Mouse (Mus musculus): ENCODE results near the gene Il17rd. TPM values are rescaled to one million over a fixed set of nuclear protein-coding genes. Genes with fewer than 3 reads are reported as not detected.
A peak's percentile ranks its signal among the peaks of the same experiment; 100 is the strongest.

The Il17rd gene
- polyA plus RNA-seq, 1 experiment from 2014 or later: 5.4 TPM

DNA sequence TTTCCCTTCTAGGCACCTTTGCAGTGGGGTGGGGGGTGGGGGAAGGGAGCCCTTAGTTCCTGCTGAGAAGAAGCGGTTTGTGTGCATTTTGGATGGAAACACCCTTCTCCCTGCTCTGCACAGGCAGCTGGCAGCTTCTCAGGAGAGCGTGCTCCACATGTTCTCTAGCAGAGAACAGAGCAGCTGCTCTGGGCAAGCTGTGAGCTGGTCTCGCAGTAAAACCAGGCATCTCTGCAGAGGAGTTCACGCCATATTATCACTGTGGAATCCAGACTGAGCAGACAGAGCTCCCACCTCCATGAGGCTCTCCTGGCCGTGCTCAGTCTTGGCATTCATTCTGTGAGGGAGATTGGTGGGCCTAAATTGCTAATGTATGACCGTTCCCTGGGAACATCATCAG, 64.0 kb downstream of the Il17rd start:
- no peak overlapping the region for H3K9ac ChIP-seq (replicated peaks; ENCODE audit: low read length)
- peaks cover 7% of the 10 kb centered on the region; the same call in 1 of the 2 replicates for H3K36me3 ChIP-seq (ENCODE audit: insufficient read depth, low read length)
- H3K9me3 ChIP-seq (ENCODE audit: low read length): no peaks in the 10 kb centered on the region
- H3K27me3 ChIP-seq (ENCODE audit: insufficient read depth, low read length): no peaks in the 10 kb centered on the region
- no peak overlapping the region for H3K27ac ChIP-seq (ENCODE audit: low read length)
- H3K4me3 ChIP-seq (ENCODE audit: low read length): no peak overlapping the region
- H3K4me2 ChIP-seq (replicated peaks; ENCODE audit: low read depth, low read length): no peak overlapping the region
- 86% methylated on average over 6 of the region's 6 CpGs for WGBS
- ATAC-seq (ENCODE audit: low FRiP score, low TSS enrichment): no peak
- H3K4me1 ChIP-seq (ENCODE audit: insufficient read depth, low read length): no peaks in the 10 kb centered on the region

DNA sequence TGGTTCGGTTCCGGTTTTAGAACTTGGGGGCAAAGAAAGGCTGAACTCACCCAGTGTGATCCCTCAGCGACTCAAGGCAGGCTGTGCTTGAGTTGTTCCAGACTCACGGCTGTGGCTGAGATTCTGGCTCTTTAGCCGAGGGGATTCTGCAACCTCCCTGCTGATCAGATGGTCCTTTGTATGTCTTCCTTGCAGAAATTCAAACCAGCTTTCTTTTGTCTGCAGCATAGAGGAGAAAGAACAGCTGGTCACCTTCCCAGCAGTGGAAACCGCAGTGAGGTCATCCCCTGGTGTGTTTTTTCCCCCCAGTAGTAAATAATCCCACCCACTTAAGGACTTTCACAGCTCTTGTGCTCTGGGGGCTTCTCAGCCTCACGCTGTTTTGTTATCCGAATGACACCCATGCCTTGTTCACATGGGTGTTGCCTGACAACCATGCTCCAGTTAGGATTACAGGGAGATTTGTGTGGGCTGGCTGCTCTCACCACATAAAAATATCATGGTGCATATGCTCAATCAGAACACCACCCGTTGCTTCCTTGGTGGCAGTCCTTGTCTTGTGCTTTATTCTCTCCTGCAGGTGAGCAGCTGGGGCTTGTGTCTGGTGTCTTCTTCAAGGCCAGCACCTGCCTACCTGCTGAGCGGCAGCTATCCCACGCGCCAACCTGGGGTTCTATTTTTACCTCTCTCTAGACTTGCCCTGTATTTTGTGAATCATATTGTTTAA, 67.2 kb downstream of the Il17rd start:
- H3K27ac ChIP-seq (ENCODE audit: low read length): no peak overlapping the region
- no peak overlapping the region for H3K9ac ChIP-seq (replicated peaks; ENCODE audit: low read length)
- ATAC-seq (ENCODE audit: low FRiP score, low TSS enrichment): no peak
- no peaks in the 10 kb centered on the region; the same call in 1 of the 2 replicates for H3K36me3 ChIP-seq (ENCODE audit: insufficient read depth, low read length)
- H3K4me1 ChIP-seq (ENCODE audit: insufficient read depth, low read length): no peaks in the 10 kb centered on the region
- H3K4me2 ChIP-seq (replicated peaks; ENCODE audit: low read depth, low read length): no peak overlapping the region
- H3K9me3 ChIP-seq (ENCODE audit: low read length): no peaks in the 10 kb centered on the region
- no peak overlapping the region for H3K4me3 ChIP-seq (ENCODE audit: low read length)
- H3K27me3 ChIP-seq (ENCODE audit: insufficient read depth, low read length): no peaks in the 10 kb centered on the region
- 61% methylated on average over 12 of the region's 12 CpGs for WGBS

DNA sequence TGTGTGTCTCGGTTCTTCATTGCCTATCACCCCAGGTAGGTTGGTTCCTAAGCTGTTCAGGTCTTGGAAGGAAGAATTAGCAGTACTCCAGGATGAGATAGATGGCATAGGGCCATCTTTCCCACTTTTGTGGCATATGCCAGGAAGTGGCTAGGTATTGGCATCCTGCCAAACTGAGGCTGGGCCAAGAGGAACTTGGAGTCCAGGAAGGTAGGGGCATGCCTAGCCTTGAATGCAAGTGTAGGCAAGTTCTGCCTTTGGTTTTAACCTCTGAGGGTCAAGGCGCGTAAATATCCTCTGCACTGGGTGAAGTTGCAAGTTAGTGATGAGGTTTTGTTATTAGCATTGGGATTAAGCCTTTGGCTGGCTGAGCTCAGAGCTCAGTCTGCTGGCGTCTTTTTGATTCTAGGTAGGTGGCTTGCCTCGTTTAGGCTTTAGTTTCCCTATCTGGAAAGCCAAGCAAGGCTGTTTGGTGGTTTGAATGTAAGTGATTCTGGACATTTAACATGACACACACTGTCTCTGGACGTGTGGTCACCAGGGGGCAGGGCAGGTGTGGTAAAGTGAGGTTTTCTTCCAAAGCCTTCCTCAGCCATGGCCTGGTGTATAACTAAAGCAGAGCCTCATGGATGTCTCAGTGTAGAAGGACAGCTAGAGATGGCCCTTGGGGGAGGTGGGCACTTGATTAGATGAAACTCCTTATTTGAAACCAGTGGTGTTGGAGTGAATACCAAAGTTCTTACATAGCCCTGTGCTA, 70.2 kb downstream of the Il17rd start:
- Histone ChIP-seq H3K27ac (ENCODE audit: low read length) (no peak overlapping the region), H3K9ac (replicated peaks; ENCODE audit: low read length) (no peak overlapping the region), H3K4me2 (replicated peaks; ENCODE audit: low read depth, low read length) (no peak overlapping the region), H3K27me3 (ENCODE audit: insufficient read depth, low read length) (no peaks in the 10 kb centered on the region), H3K36me3 (ENCODE audit: insufficient read depth, low read length) (no peaks in the 10 kb centered on the region), H3K9me3 (ENCODE audit: low read length) (no peaks in the 10 kb centered on the region), H3K4me3 (ENCODE audit: low read length) (no peak overlapping the region), H3K4me1 (ENCODE audit: insufficient read depth, low read length) (no peaks in the 10 kb centered on the region)
- ATAC-seq (ENCODE audit: low FRiP score, low TSS enrichment): no peak
- WGBS: 68% methylated on average over 6 of the region's 6 CpGs

DNA sequence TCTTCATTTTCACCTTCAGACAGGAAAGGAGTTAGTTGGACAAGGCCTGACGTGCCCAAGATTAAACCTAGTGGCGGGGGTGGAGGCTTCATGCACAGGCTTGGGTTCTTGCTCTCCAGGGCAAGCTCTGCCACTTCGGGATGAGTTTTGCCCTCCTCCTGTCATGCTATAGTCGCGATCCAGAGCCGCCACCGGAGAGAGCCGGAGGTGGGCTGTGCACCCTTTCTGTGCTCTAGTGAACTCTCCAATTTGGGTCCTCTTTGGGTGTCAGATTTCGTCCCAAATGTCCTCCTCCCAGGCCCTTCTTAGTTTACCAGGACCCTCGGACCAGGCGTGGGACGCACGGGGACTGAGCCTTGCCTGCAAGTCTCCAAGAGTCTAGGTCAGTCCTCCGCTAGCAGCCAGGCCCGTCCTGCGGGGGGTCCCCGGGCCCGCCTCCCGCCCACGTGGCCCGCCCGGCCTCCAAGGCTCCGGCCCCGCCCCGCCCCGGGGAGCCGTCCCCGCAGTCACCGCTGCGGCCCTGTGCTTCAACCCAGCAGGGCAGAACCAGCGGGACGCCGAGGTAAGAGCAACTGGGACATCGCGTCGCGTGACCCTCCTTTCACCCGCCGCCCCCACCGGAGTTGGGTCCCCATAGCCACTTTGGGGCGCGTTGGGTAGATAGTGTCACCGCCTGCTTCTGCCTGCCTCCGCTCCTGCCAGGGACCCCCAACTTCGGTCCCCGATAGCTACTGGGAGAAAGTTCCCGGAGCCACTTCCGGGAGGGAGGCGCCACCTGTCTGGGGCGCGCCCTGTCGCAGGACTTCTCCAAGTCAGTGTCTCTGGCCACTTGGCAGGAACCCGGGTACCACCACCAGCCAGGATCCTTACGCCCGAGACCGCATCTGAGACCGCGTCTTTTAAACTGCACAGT, 75.9 kb downstream of the Il17rd start, which contains the start of gene Arhgef3:
TSS of gene Arhgef3 (plus strand) at position 538 of the 913 bp plus-strand sequence.
- no peaks in the 10 kb centered on the region for H3K36me3 ChIP-seq (ENCODE audit: insufficient read depth, low read length)
- no peaks in the 10 kb centered on the region for H3K9me3 ChIP-seq (ENCODE audit: low read length)
- peak within 1 kb of the TSS; percentile 63 for H3K4me3 ChIP-seq (ENCODE audit: low read length)
- H3K4me2 ChIP-seq (replicated peaks; ENCODE audit: low read depth, low read length): peak within 1 kb of the TSS; percentile 98
- WGBS: 1% methylated on average over 51 of the region's 58 CpGs
- ATAC-seq (ENCODE audit: low FRiP score, low TSS enrichment): peak; percentile 91
- peaks cover 11% of the 10 kb centered on the region; the same call in 1 of the 2 replicates for H3K27me3 ChIP-seq (ENCODE audit: insufficient read depth, low read length)
- no peak within 1 kb of the TSS for H3K27ac ChIP-seq (ENCODE audit: low read length)
- peak within 1 kb of the TSS; percentile 69 for H3K9ac ChIP-seq (replicated peaks; ENCODE audit: low read length)
- peaks cover 8% of the 10 kb centered on the region; the same call in 1 of the 2 replicates for H3K4me1 ChIP-seq (ENCODE audit: insufficient read depth, low read length)

DNA sequence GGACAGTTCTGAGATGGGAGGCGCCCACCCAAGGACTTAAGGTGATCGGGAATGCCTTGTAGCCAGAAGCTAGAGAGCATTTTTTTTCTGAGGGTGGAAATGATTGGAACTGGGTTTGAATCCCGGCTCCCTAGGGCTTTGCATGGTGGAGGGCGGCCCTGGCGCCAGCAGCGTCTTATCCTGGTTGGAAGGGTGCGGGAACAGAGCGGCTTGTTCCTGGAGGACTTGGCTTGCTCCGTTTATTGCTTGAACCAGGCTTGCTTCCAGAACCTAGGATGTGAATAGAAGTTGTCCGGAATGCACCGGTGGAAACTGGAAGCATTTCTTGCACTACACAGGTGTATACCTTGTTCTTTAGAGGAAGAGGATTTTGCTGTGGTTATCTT, 76.5 kb downstream of the Il17rd start:
- no peak for ATAC-seq (ENCODE audit: low FRiP score, low TSS enrichment)
- WGBS: 11% methylated on average over 11 of the region's 11 CpGs
- peaks cover 11% of the 10 kb centered on the region; the same call in 1 of the 2 replicates for H3K27me3 ChIP-seq (ENCODE audit: insufficient read depth, low read length)
- peak overlapping the region; percentile 63 for H3K4me3 ChIP-seq (ENCODE audit: low read length)
- no peak overlapping the region for H3K27ac ChIP-seq (ENCODE audit: low read length)
- H3K9me3 ChIP-seq (ENCODE audit: low read length): no peaks in the 10 kb centered on the region
- no peaks in the 10 kb centered on the region for H3K36me3 ChIP-seq (ENCODE audit: insufficient read depth, low read length)
- H3K9ac ChIP-seq (replicated peaks; ENCODE audit: low read length): peak overlapping the region; percentile 69
- peaks cover 8% of the 10 kb centered on the region; the same call in 1 of the 2 replicates for H3K4me1 ChIP-seq (ENCODE audit: insufficient read depth, low read length)
- H3K4me2 ChIP-seq (replicated peaks; ENCODE audit: low read depth, low read length): peak overlapping the region; percentile 98

DNA sequence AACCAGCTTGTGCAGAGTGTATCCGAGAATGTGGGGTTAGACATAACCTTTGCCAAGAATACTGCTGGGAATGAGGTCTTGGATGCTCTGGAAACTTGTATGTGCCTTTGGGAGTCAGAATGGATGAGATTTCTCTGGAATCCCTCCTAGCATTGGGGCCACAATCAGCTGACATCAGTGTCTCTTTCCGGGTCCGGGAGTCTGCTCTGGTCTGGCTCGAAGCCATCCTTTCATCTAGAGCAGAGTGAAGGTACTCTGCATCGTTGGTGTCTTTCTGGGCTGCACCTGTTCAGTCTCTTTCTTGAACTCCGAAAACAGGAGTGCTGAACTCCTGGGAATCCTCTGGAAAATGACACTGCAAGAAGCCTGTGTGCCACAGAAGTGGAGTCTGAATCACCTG, 77.2 kb downstream of the Il17rd start:
- no peaks in the 10 kb centered on the region for H3K9me3 ChIP-seq (ENCODE audit: low read length)
- no peak overlapping the region for H3K9ac ChIP-seq (replicated peaks; ENCODE audit: low read length)
- peaks cover 11% of the 10 kb centered on the region; the same call in 1 of the 2 replicates for H3K27me3 ChIP-seq (ENCODE audit: insufficient read depth, low read length)
- no peaks in the 10 kb centered on the region for H3K36me3 ChIP-seq (ENCODE audit: insufficient read depth, low read length)
- H3K4me1 ChIP-seq (ENCODE audit: insufficient read depth, low read length): peaks cover 8% of the 10 kb centered on the region; the same call in 1 of the 2 replicates
- H3K4me3 ChIP-seq (ENCODE audit: low read length): no peak overlapping the region
- no peak for ATAC-seq (ENCODE audit: low FRiP score, low TSS enrichment)
- WGBS: 67% methylated on average over 6 of the region's 6 CpGs
- H3K27ac ChIP-seq (ENCODE audit: low read length): no peak overlapping the region
- no peak overlapping the region for H3K4me2 ChIP-seq (replicated peaks; ENCODE audit: low read depth, low read length)

DNA sequence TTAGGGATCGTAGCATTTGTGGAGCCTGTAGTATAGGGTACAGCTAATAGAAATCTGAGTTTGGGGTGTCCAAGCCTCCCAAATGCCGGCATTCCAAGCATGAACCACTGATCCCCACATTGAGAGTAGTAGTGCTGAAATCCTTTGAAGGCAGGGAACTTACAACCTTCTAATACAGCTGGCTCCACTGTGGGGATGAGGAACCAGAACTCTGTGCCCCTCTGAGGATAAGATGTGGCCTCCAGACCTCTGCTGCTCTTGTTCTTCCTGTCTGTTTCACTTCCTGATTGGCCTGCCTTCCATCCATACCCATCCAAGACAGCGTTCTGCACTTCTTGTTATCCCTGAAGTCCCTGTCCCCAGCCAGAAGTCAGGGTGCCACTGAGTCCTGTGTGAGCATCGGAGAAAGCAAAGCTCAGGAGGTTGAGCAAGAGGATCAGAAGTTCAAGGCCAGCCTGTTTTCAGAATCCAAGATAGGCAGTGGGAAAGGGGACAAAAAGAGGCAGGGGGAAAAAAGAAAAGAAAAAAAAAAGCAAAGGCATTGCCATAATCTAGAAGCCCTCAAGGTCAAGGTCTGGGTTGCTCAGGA, 77.9 kb downstream of the Il17rd start:
- Histone ChIP-seq H3K4me1 (ENCODE audit: insufficient read depth, low read length) (peaks cover 8% of the 10 kb centered on the region; the same call in 1 of the 2 replicates), H3K27me3 (ENCODE audit: insufficient read depth, low read length) (peaks cover 11% of the 10 kb centered on the region; the same call in 1 of the 2 replicates), H3K4me2 (replicated peaks; ENCODE audit: low read depth, low read length) (no peak overlapping the region), H3K27ac (ENCODE audit: low read length) (no peak overlapping the region), H3K36me3 (ENCODE audit: insufficient read depth, low read length) (no peaks in the 10 kb centered on the region), H3K9ac (replicated peaks; ENCODE audit: low read length) (no peak overlapping the region), H3K9me3 (ENCODE audit: low read length) (no peaks in the 10 kb centered on the region), H3K4me3 (ENCODE audit: low read length) (no peak overlapping the region)
- WGBS: 78% methylated on average over 4 of the region's 4 CpGs
- no peak for ATAC-seq (ENCODE audit: low FRiP score, low TSS enrichment)

DNA sequence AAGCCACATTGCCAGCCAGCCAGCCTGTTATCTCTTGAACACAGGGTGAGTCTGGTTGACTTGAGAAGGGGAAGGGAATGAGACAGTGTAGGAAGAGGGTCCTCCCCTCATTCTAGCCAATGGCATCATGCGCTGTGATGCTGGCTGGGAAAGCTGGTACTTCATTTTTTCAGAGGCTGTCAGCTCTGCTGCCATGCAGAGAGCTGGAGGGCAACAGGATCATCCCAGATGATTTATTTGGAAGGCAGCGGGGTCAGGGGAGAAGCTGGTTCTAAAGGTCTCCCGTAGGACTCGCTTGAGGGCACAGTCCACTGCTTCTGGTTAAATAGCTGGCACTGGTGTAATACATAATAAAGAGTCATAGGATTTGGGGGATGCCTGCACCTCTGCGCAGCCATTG, 79.8 kb downstream of the Il17rd start:
- Histone ChIP-seq H3K9ac (replicated peaks; ENCODE audit: low read length) (no peak overlapping the region), H3K27me3 (ENCODE audit: insufficient read depth, low read length) (peaks cover 11% of the 10 kb centered on the region; the same call in 1 of the 2 replicates), H3K27ac (ENCODE audit: low read length) (no peak overlapping the region), H3K4me3 (ENCODE audit: low read length) (no peak overlapping the region), H3K9me3 (ENCODE audit: low read length) (no peaks in the 10 kb centered on the region), H3K4me2 (replicated peaks; ENCODE audit: low read depth, low read length) (no peak overlapping the region), H3K4me1 (ENCODE audit: insufficient read depth, low read length) (peaks cover 16% of the 10 kb centered on the region; the same call in 1 of the 2 replicates), H3K36me3 (ENCODE audit: insufficient read depth, low read length) (no peaks in the 10 kb centered on the region)
- ATAC-seq (ENCODE audit: low FRiP score, low TSS enrichment): no peak
- WGBS: 55% methylated on average over 5 of the region's 5 CpGs

DNA sequence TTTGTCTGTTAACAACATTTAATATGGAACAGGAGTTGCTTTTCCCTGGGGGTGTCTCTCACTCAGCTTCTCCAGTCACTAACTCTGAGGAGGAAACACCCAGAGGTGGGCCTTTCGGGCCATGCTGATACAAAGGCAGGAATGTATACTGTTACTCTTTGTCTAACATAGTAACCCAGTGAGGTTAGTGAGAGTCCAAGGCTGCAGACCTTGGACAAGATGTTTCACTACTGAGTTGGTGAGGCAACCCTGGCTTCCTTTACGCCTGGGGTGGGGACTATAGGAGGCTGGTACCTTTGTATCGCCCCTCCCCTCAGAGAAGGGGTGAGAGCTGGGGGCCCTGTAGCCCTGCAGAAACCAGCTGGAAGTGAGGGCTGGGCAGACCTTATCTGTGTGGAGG, 83.9 kb downstream of the Il17rd start:
- H3K9ac ChIP-seq (replicated peaks; ENCODE audit: low read length): no peak overlapping the region
- no peak overlapping the region for H3K4me2 ChIP-seq (replicated peaks; ENCODE audit: low read depth, low read length)
- no peak overlapping the region for H3K27ac ChIP-seq (ENCODE audit: low read length)
- H3K4me1 ChIP-seq (ENCODE audit: insufficient read depth, low read length): 0 out of 2 replicates have a peak, but pooled peaks cover 12% of the 10 kb centered on the region
- H3K4me3 ChIP-seq (ENCODE audit: low read length): no peak overlapping the region
- WGBS: 82% methylated on average over 3 of the region's 3 CpGs
- H3K27me3 ChIP-seq (ENCODE audit: insufficient read depth, low read length): no peaks in the 10 kb centered on the region; the same call in 1 of the 2 replicates
- ATAC-seq (ENCODE audit: low FRiP score, low TSS enrichment): no peak
- no peaks in the 10 kb centered on the region for H3K36me3 ChIP-seq (ENCODE audit: insufficient read depth, low read length)
- no peaks in the 10 kb centered on the region for H3K9me3 ChIP-seq (ENCODE audit: low read length)
